Mouse (Mus musculus): Measurements from ENCODE around the gene Hmcn2.

DNA sequence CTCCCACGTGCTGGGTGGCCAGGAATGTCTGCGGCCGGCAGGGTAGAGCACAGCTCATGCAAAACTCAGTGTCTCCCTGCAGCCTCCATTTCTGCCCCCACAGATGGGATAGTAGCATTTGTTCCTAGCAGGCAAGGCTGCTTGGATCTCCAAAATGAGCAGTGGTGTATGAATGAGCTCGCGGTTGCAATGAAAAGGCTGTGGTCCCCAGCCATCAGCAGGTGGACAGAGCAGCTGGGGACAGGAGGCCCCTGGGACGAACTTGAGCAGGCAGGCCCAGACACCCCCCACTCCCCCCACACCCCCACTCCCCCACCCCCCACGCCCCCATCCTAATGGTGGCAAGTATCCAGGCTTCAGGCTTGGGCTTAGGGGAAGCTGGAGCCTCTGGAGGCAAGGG lies 182.9 kb downstream of the Hmcn2 start:
- TF ChIP-seq CTCF (IDR thresholded peaks at IDR 0.05; ENCODE audit: low read depth) (no peak), EP300 (IDR thresholded peaks at IDR 0.05; ENCODE audit: low read depth) (no peak)

Measured in liver, postnatal 0 days (tissue).